Mouse (Mus musculus) limb, embryonic 13.5 days (tissue): ENCODE results near the gene Ghsr. TPM values are rescaled to one million over a fixed set of nuclear protein-coding genes. Genes with fewer than 3 reads are reported as not detected.

Source experiments
- ATAC-seq: fragments of 200-750 bp; cut with Nextera tagmentation; 2 replicates; pipeline ENCODE4 v1.8.0; 2017; ENCODE audit warnings: low read depth, moderate number of reproducible peaks, moderate TSS enrichment; ENCODE audit not compliant: low FRiP score
- H3K27ac ChIP-seq: fragments of 300-500 bp; sonication (generic); 2 replicates; pipeline ENCODE4 v1.5.1; 2015; ENCODE audit warnings: inconsistent platforms, mild to moderate bottlenecking, moderate library complexity
- H3K27me3 ChIP-seq: fragments of 300-500 bp; sonication (generic); 2 replicates; pipeline ENCODE4 v1.6.1; 2015; ENCODE audit warnings: mild to moderate bottlenecking, inconsistent platforms
- H3K36me3 ChIP-seq: fragments of 300-500 bp; sonication (generic); 2 replicates; pipeline ENCODE4 v1.6.1; 2015; ENCODE audit warnings: inconsistent platforms, mild to moderate bottlenecking, moderate library complexity
- H3K4me1 ChIP-seq: fragments of 300-500 bp; sonication (generic); 2 replicates; pipeline ENCODE4 v1.6.1; 2015; ENCODE audit warnings: inconsistent platforms
- H3K4me2 ChIP-seq: fragments of 300-500 bp; sonication (generic); replicated peaks from 2 replicates; pipeline ENCODE4 v1.6.1; 2015; ENCODE audit warnings: inconsistent platforms, mild to moderate bottlenecking, moderate library complexity
- H3K4me3 ChIP-seq: fragments of 300-500 bp; sonication (generic); 2 replicates; pipeline ENCODE4 v1.5.1; 2015; ENCODE audit warnings: moderate library complexity, mild to moderate bottlenecking, inconsistent platforms
- H3K9ac ChIP-seq: fragments of 300-500 bp; sonication (generic); 2 replicates; pipeline ENCODE4 v1.6.1; 2015; ENCODE audit warnings: mild to moderate bottlenecking, inconsistent platforms
- H3K9me3 ChIP-seq: fragments of 300-500 bp; sonication (generic); 2 replicates; pipeline ENCODE4 v1.6.1; 2016; ENCODE audit warnings: inconsistent platforms
- WGBS: fragments of 180-500 bp; shearing (Covaris S2); methylation state at CpG from one replicate; pipeline ENCODE4 v1.1.7; 2015; 5-methylcytosine and 5-hydroxymethylcytosine counted together
- polyA plus RNA-seq: library from polyadenylated mRNA; unstranded; fragments of >200 nt; fragmentation: Nextera tagmentation; extraction: Ambion mirVana; gene quantifications from 2 replicates; pipeline ENCODE4 v1.2.1, GENCODE M21; 2015

Gene Ghsr
- not detected in 2 replicates for polyA plus RNA-seq

DNA sequence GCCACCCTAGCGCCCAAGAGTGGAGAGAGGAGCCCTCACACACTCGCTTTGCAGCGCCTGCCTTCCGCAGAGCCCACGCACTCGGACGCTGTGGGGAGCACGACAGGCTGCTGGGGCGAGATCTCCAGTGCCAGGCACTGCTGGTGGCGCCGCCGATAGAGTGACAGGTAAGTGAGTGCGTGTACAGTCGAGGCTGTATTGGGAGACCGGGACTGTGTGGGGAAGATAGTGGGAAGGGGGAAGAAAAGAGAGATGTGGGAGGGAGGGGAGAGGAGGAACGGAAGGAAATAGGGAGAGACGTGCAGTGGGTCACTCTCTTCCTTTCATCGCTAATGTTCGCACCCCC is at the start of gene Ghsr:
Gene Ghsr, plus strand, starts transcription at position 76 of the 346 bp plus-strand sequence.
- Histone ChIP-seq H3K9me3 (no peaks in the 10 kb centered on the region), H3K36me3 (no peaks in the 10 kb centered on the region), H3K4me3 (peak within 1 kb of the TSS; percentile 24), H3K4me2 (peak within 1 kb of the TSS; percentile 55), H3K27ac (no peak within 1 kb of the TSS), H3K4me1 (peaks cover 14% of the 10 kb centered on the region), H3K27me3 (peaks cover 65% of the 10 kb centered on the region), H3K9ac (no peak within 1 kb of the TSS)
- 2% methylated on average over 19 of the region's 19 CpGs for WGBS
- no peak for ATAC-seq

DNA sequence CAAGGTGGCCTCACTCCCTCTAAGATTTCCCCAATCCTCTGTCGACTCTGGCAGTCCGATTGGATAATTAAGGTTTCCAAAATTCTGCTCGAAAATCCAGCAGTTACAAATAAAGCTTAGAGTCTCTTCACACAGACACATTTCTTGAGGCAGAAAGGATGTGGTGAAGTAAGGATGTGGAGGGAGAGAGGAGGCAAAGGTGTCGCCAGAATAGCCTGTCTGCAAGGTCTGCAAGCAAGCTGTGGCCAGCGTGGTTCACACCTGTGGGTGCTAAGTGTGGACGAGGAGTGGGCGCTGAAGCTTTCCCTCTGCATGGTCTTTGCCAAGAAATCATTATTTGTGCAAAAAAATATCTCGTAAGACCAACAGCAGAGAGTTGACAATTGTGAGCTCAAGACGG is 48.6 kb upstream of the Ghsr start:
- Histone ChIP-seq H3K27ac (no peak overlapping the region), H3K9me3 (no peaks in the 10 kb centered on the region), H3K4me1 (peaks cover 7% of the 10 kb centered on the region; the same call in 1 of the 2 replicates), H3K4me2 (no peak overlapping the region), H3K27me3 (no peaks in the 10 kb centered on the region), H3K36me3 (no peaks in the 10 kb centered on the region), H3K9ac (no peak overlapping the region), H3K4me3 (no peak overlapping the region)
- 82% methylated on average over 9 of the region's 9 CpGs for WGBS
- no peak for ATAC-seq

GRCm38 (mm10) chr3:27323551-27323950 is 47.6 kb upstream of the Ghsr start:
- 44% methylated on average over 5 of the region's 5 CpGs for WGBS
- H3K4me1 ChIP-seq: peaks cover 7% of the 10 kb centered on the region; the same call in 1 of the 2 replicates
- no peaks in the 10 kb centered on the region for H3K27me3 ChIP-seq
- ATAC-seq: no peak
- H3K9me3 ChIP-seq: no peaks in the 10 kb centered on the region
- no peak overlapping the region for H3K4me3 ChIP-seq
- H3K4me2 ChIP-seq: no peak overlapping the region
- H3K9ac ChIP-seq: no peak overlapping the region
- no peaks in the 10 kb centered on the region for H3K36me3 ChIP-seq
- H3K27ac ChIP-seq: no peak overlapping the region

- H3K27me3 ChIP-seq: no peaks in the 10 kb centered on the region
- no peak overlapping the region for H3K4me3 ChIP-seq
Observed at GRCm38 (mm10) chr3:27326633-27327191, 44.4 kb upstream of the Ghsr start.

GRCm38 (mm10) chr3:27330706-27331105 is 40.4 kb upstream of the Ghsr start:
- H3K4me1 ChIP-seq: no peaks in the 10 kb centered on the region
- ATAC-seq: no peak
- no peaks in the 10 kb centered on the region for H3K27me3 ChIP-seq
- WGBS: 87% methylated on average over 5 of the region's 5 CpGs
- no peak overlapping the region for H3K4me3 ChIP-seq
- no peak overlapping the region for H3K4me2 ChIP-seq
- H3K36me3 ChIP-seq: no peaks in the 10 kb centered on the region
- H3K9me3 ChIP-seq: no peaks in the 10 kb centered on the region
- no peak overlapping the region for H3K9ac ChIP-seq
- H3K27ac ChIP-seq: no peak overlapping the region

More at GRCm38 (mm10) chr3:27326633-27327191, 44.4 kb upstream of the Ghsr start:
- Histone ChIP-seq H3K9me3 (no peaks in the 10 kb centered on the region), H3K4me2 (no peak overlapping the region), H3K27ac (no peak overlapping the region), H3K9ac (no peak overlapping the region), H3K4me1 (peaks cover 7% of the 10 kb centered on the region; the same call in 1 of the 2 replicates), H3K36me3 (no peaks in the 10 kb centered on the region)
- WGBS: 64% methylated on average over 4 of the region's 4 CpGs
- no peak for ATAC-seq

DNA sequence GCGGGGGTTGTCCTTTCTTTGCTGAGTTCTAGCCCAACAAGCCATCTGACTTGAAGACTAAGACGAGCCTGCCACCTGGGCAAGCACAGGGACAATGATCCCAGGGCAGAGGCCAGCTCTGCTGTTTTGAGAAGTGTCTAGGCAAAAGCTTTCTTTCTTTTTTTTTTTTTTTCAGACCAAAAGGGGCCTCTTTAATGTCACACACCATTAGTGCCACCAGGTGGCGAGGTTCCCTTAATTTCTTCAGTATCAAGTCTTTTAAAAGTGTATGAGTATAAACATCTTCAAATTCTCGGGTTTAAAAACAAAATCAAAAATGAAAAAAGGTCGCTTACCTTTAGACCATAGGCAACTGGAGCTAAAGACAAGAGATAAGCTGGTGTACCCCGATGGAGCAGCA is 32.7 kb upstream of the Ghsr start:
- no peaks in the 10 kb centered on the region for H3K36me3 ChIP-seq
- WGBS: 28% methylated on average over 6 of the region's 6 CpGs
- H3K27me3 ChIP-seq: no peaks in the 10 kb centered on the region
- no peak overlapping the region for H3K4me3 ChIP-seq
- no peaks in the 10 kb centered on the region for H3K4me1 ChIP-seq
- H3K4me2 ChIP-seq: no peak overlapping the region
- H3K9me3 ChIP-seq: no peaks in the 10 kb centered on the region
- H3K9ac ChIP-seq: no peak overlapping the region
- no peak overlapping the region for H3K27ac ChIP-seq
- ATAC-seq: no peak

DNA sequence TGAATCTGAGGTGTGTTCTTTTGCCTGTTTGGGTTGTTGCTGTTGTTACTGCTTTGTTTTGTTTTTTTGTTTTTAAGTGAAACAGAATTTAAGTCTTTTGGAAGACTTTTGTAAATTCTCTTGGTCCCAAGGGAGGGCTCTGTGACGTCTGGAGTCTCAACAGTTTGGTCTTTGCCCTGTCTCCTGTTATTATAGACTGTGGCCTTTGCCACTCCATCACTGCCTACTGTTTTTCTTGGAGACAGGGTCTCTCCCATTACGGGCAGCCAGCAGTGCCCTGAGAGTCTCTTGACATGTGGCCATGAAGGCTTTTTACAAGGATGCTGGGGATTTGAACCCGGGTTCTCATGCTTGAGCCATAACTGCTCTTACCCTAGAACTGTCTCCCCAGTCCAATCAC is 32.3 kb upstream of the Ghsr start:
- H3K27ac ChIP-seq: no peak overlapping the region
- H3K9me3 ChIP-seq: no peaks in the 10 kb centered on the region
- no peak overlapping the region for H3K4me2 ChIP-seq
- 72% methylated on average over 3 of the region's 3 CpGs for WGBS
- H3K36me3 ChIP-seq: no peaks in the 10 kb centered on the region
- no peak overlapping the region for H3K9ac ChIP-seq
- no peaks in the 10 kb centered on the region for H3K27me3 ChIP-seq
- no peak overlapping the region for H3K4me3 ChIP-seq
- H3K4me1 ChIP-seq: no peaks in the 10 kb centered on the region
- no peak for ATAC-seq

GRCm38 (mm10) chr3:27340757-27341156 is 30.4 kb upstream of the Ghsr start:
- H3K4me1 ChIP-seq: no peaks in the 10 kb centered on the region
- H3K27ac ChIP-seq: no peak overlapping the region
- no peak overlapping the region for H3K9ac ChIP-seq
- no peak overlapping the region for H3K4me2 ChIP-seq
- no peaks in the 10 kb centered on the region for H3K36me3 ChIP-seq
- no peaks in the 10 kb centered on the region for H3K27me3 ChIP-seq
- no peak for ATAC-seq
- H3K9me3 ChIP-seq: no peaks in the 10 kb centered on the region
- no peak overlapping the region for H3K4me3 ChIP-seq
- 95% methylated on average over 5 of the region's 5 CpGs for WGBS

- H3K27ac ChIP-seq: no peak overlapping the region
- H3K27me3 ChIP-seq: no peaks in the 10 kb centered on the region
- 68% methylated on average over 6 of the region's 6 CpGs for WGBS
- H3K36me3 ChIP-seq: no peaks in the 10 kb centered on the region
- no peak for ATAC-seq
- no peak overlapping the region for H3K4me3 ChIP-seq
- H3K4me2 ChIP-seq: no peak overlapping the region
- no peaks in the 10 kb centered on the region for H3K4me1 ChIP-seq
- no peaks in the 10 kb centered on the region for H3K9me3 ChIP-seq
- no peak overlapping the region for H3K9ac ChIP-seq
Observed at GRCm38 (mm10) chr3:27342462-27342861, 28.7 kb upstream of the Ghsr start.

GRCm38 (mm10) chr3:27345526-27345925 is 25.6 kb upstream of the Ghsr start:
- WGBS: 48% methylated on average over 6 of the region's 6 CpGs
- no peak overlapping the region for H3K4me2 ChIP-seq
- no peak for ATAC-seq

DNA sequence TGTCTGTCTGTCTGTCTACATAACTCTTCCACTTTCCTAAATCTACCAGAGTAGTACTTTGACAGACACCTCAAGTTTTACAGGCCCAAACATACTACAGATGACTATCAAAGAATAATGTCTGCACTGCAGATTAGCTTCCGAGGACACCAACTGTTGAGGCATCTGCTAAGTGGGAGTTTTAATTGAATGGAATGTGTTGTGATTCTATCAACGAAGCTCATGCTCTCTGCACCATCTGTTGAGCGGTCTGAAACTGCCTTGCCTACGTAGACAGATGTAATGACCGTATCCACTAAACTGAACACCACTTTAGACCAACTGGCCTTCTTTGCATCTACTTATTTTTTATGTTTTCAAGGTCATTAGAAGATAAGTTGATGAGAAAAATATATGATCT is 22.7 kb upstream of the Ghsr start:
- Histone ChIP-seq H3K4me2 (no peak overlapping the region), H3K27ac (no peak overlapping the region), H3K4me1 (no peaks in the 10 kb centered on the region), H3K9me3 (no peaks in the 10 kb centered on the region), H3K36me3 (no peaks in the 10 kb centered on the region), H3K9ac (no peak overlapping the region), H3K4me3 (no peak overlapping the region), H3K27me3 (no peaks in the 10 kb centered on the region)
- ATAC-seq: 0 out of 2 replicates have a peak, but pooled peaks have one; percentile 36
- WGBS: 78% methylated on average over 5 of the region's 5 CpGs

More at GRCm38 (mm10) chr3:27345526-27345925, 25.6 kb upstream of the Ghsr start:
- Histone ChIP-seq H3K27me3 (no peaks in the 10 kb centered on the region), H3K9ac (no peak overlapping the region), H3K36me3 (no peaks in the 10 kb centered on the region), H3K27ac (no peak overlapping the region), H3K4me3 (no peak overlapping the region), H3K4me1 (no peaks in the 10 kb centered on the region), H3K9me3 (no peaks in the 10 kb centered on the region)

DNA sequence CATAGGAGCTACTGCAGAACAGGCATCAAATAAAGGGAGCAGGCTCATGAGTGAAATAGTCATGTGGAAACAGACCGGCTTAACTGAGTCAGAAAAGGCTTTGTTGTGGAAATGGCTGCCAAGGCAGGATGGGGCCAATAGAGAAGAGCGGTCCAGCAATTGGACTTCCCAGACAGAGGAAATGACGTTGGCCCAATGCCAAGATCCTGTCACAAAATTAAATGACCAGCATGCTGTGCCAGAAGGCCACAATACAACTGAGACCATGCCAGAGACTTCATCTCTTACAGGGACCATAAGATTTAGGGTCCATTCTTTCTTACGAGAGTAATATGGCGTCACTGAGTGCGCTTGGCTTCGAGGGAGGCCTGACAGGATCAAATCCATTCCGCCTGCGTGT is 20.0 kb upstream of the Ghsr start:
- H3K36me3 ChIP-seq: no peaks in the 10 kb centered on the region
- H3K9me3 ChIP-seq: no peaks in the 10 kb centered on the region
- no peak overlapping the region for H3K27ac ChIP-seq
- no peak overlapping the region for H3K9ac ChIP-seq
- H3K4me3 ChIP-seq: no peak overlapping the region
- no peaks in the 10 kb centered on the region for H3K27me3 ChIP-seq
- no peak overlapping the region for H3K4me2 ChIP-seq
- ATAC-seq: no peak
- 66% methylated on average over 9 of the region's 9 CpGs for WGBS
- no peaks in the 10 kb centered on the region for H3K4me1 ChIP-seq

- peaks cover 3% of the 10 kb centered on the region; the same call in 1 of the 2 replicates for H3K9me3 ChIP-seq
- 77% methylated on average over 2 of the region's 2 CpGs for WGBS
- no peaks in the 10 kb centered on the region for H3K36me3 ChIP-seq
- H3K4me2 ChIP-seq: no peak overlapping the region
- H3K27ac ChIP-seq: no peak overlapping the region
- H3K27me3 ChIP-seq: no peaks in the 10 kb centered on the region
- no peak for ATAC-seq
- H3K4me3 ChIP-seq: no peak overlapping the region
- no peak overlapping the region for H3K9ac ChIP-seq
- no peaks in the 10 kb centered on the region for H3K4me1 ChIP-seq
Observed at GRCm38 (mm10) chr3:27359100-27359720, 11.9 kb upstream of the Ghsr start.
